Mouse (Mus musculus): ENCODE measurements around the gene Tspear.
"Not testable (repeated sequence)": the region's sequence is repeated elsewhere in the genome, so short reads cannot be mapped to it uniquely, and the experiment has no call there.

GRCm38 (mm10) chr10:77787876-77788275 lies 101.5 kb downstream of the Tspear start, which contains the start of gene Gm7137:
- TF ChIP-seq CTCF (IDR thresholded peaks at IDR 0.05; ENCODE audit: low read depth, low read length); POLR2A (IDR thresholded peaks at IDR 0.05; ENCODE audit: borderline replicate concordance, low read depth, low read length): not testable (repeated sequence)
